ENCODE assay signal across 16 mouse cellular contexts in the genomic region with DNA sequence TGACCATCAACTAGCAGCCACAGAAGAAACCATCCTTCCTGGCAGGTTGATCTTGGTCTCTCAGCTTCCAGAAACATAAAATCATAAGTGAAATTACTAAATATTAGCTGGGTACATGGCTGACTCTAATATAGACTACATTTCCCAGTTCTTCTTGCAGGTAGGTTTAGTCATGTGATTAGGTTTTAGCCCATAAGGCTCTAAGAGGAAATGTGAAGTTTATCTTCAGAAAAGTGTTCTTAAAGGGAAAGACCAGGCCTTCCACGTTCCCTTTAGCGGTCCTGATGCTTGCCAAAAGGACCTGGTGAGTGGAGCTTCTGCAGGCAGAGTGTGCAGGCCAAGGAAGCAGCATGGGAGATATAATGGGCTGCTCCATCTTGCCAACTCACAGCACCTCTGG.
"Had no signal": no experiment of that assay in that cellular context is flagged by ENCODE, and none has a peak within 500 bp of the region (broad histone marks: within the 10 kb centered on the region; RNA-seq: fewer than 3 reads in every experiment).

No protein-coding gene starts in this region.

- H3K36me3 ChIP-seq: limb, embryonic 15.5 days; liver, embryonic 12.5 days; midbrain, embryonic 12.5 days; neural tube, embryonic 12.5 days had no signal

- DNase-seq: kidney, adult 9 months; kidney, postnatal 36 days; layer of hippocampus, adult 9-11 months; layer of hippocampus, postnatal 36 days; lung, embryonic 14.5 days; lung, postnatal 10 days; lung, postnatal 4 days; right cerebral cortex, postnatal 14 days; thymus, adult 18-20 months; thymus, postnatal 14 days had no signal

- ATAC-seq: liver, embryonic 12.5 days had no signal

- H3K4me3 ChIP-seq: limb, embryonic 15.5 days; liver, embryonic 12.5 days; megakaryocyte, embryonic 14.5 days; midbrain, embryonic 12.5 days; neural tube, embryonic 12.5 days had no signal

- H3K27ac ChIP-seq: kidney, postnatal 0 days; limb, embryonic 15.5 days; liver, embryonic 12.5 days; midbrain, embryonic 12.5 days; neural tube, embryonic 12.5 days had no signal
